Mouse (Mus musculus): ENCODE data around the gene Prkce.

The Prkce gene

GRCm38 (mm10) chr17:86441098-86441497, 273.5 kb downstream of the Prkce start:
- no peak for DNase-seq (ENCODE audit: low read depth in 2 of 2, low spot score in 2 of 2)

- DNase-seq (ENCODE audit: low read depth in 2 of 2, low spot score in 2 of 2): no peak
Measured at GRCm38 (mm10) chr17:86443886-86444285, 276.3 kb downstream of the Prkce start.

GRCm38 (mm10) chr17:86444578-86445419, 277.2 kb downstream of the Prkce start:
- DNase-seq (ENCODE audit: low read depth in 2 of 2, low spot score in 2 of 2): peak; percentile 88 to 95

- DNase-seq (ENCODE audit: low read depth in 2 of 2, low spot score in 2 of 2): no peak
Measured at GRCm38 (mm10) chr17:86445420-86445720, 277.8 kb downstream of the Prkce start.

DNA sequence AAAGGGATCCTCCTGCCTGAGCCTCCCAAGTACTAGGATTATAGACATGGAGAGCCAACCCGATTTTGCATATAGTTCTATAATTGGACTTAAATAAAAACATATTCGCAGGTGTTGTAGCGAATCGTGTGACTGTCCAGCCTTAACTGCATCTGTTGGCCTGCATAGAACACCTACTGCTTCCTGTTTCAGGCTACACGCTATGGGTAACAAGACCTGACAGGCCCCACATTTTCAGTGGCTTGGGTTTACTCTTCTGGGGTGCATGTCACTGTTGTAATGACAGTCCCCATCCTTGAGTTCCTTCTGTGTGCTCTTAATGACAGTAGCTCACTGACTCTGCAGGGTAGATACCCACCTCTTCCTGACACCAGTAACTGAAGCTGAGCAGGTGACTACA, 278.3 kb downstream of the Prkce start:
- no peak for DNase-seq (ENCODE audit: low read depth in 2 of 2, low spot score in 2 of 2)

DNA sequence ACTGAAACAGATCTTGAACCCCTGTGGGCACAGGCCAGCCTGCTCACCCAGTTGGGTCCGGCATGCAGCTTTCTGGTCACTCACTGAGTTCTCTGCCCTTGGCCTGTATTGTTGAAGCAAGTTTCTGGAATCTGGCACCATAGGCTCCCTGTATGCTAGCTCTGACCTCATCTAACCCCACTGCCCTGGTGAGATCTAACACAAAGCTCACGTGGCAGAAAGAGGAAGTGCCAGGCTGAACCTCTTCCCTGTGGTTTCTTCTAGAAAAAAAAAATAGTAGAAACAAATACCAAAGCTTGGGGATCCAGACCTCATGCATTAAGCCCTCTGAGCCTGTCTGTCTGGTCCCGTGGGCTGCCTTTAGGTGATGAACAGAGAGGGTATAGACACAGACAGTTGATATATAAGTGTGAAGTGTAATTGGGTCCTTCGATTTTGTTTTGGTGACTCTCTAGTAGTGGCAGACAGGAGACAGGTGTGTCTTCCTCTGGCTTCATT, 279.6 kb downstream of the Prkce start:
- peak in 1 of 2 experiments; percentile 24 for DNase-seq (ENCODE audit: low read depth in 2 of 2, low spot score in 2 of 2)

GRCm38 (mm10) chr17:86452934-86453333, 285.3 kb downstream of the Prkce start:
- no peak for DNase-seq (ENCODE audit: low read depth in 2 of 2, low spot score in 2 of 2)

- no peak for DNase-seq (ENCODE audit: low read depth in 2 of 2, low spot score in 2 of 2)
Measured at GRCm38 (mm10) chr17:86453673-86454350, 286.2 kb downstream of the Prkce start.

DNA sequence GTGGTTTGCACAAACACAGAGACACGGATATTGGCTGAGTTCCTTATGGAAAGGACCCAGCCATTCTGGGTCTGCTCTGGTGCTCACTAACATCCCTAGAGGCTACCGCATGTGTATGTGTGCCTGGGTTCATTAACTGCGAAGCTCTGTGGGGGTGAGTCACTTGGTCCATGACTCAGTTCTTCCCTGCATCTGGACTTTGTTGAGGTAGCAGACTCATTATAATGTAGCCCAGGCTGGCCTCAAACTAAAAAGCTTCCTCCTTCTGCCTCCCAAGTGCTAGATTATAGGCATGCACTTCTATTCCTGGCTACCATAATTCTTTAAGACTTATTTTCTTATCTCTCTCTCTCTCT, 286.7 kb downstream of the Prkce start:
- DNase-seq (ENCODE audit: low read depth in 2 of 2, low spot score in 2 of 2): no peak

GRCm38 (mm10) chr17:86456512-86456911, 288.9 kb downstream of the Prkce start:
- DNase-seq (ENCODE audit: low read depth in 2 of 2, low spot score in 2 of 2): no peak

DNA sequence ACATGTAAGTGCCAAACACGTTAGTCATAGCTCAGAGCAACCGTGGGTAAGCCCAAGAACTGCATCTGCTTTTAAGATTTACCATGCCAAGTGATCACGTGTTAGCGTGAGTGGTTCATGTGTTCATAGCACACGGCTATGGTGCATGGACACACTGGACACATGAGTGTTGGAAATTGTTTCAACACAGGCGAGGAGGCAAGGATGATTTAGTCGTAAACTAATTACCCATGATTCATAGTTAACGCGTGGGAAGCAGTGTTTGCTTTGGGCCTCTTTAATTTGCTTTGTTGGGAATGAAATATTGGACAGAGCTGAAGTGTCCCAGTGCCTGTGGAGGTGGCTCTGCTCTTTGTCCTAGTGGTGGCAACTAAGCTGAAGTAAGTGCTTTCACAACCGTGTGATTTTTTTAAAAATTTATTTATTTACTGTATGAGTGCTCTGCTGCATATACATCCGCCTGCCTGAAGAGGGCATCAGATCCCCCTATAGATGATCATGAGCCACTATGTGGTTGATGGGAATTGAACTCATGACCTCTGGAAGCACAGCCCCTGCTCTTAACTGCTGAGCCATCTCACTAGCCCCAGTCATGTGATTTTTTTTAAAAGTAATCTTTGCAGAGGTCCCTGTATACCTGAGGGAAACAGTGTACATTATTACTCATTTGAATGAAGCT, 290.9 kb downstream of the Prkce start:
- DNase-seq (ENCODE audit: low read depth in 2 of 2, low spot score in 2 of 2): no peak

GRCm38 (mm10) chr17:86460645-86461430, 293.3 kb downstream of the Prkce start:
- DNase-seq (ENCODE audit: low read depth in 2 of 2, low spot score in 2 of 2): no peak

GRCm38 (mm10) chr17:86463369-86463768, 295.8 kb downstream of the Prkce start:
- DNase-seq (ENCODE audit: low read depth in 2 of 2, low spot score in 2 of 2): no peak

DNA sequence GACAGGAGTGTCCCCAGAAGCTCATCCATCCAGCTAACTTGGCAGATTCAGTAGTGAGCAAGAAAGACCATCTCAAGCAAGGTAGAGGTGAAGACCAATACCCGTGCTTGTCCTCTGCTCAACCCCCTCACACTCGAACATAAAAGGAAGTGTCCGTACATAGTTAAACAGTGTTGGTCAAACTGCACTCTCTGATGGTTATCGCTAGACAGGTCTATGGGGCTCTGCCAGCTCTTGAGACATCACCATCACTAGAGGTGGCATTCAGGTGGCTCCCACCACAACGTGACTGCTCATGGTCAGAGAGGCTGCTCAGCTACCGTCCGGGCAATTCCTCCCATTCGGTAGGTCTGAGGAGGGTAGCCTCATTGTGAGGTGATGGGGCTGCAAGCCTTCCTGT, 296.6 kb downstream of the Prkce start:
- DNase-seq (ENCODE audit: low read depth in 2 of 2, low spot score in 2 of 2): no peak

- DNase-seq (ENCODE audit: low read depth in 2 of 2, low spot score in 2 of 2): no peak
Measured at GRCm38 (mm10) chr17:86464689-86465363, 297.2 kb downstream of the Prkce start.

GRCm38 (mm10) chr17:86465865-86466264, 298.3 kb downstream of the Prkce start:
- no peak for DNase-seq (ENCODE audit: low read depth in 2 of 2, low spot score in 2 of 2)

- no peak for DNase-seq (ENCODE audit: low read depth in 2 of 2, low spot score in 2 of 2)
Measured at GRCm38 (mm10) chr17:86466412-86466811, 298.8 kb downstream of the Prkce start.

DNA sequence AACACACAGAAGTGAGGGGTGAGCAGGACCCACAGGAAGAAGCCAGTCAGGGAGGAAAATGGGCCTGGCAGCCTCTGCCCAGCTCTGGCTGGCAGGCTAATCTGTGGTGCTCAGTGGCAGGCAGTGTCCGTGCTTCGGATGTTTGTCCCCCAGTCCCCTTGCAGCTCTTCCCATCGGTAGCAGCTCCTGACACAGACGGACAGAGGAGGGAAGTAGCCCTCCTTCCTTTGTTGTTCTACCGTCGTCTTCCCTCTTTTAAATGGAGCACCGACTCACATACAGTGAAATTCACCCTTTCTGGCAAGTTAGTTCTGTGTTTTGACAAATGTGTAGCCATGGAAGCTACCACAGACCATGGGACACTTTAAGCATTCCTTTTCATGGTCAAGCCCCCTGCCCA, 299.3 kb downstream of the Prkce start:
- no peak for DNase-seq (ENCODE audit: low read depth in 2 of 2, low spot score in 2 of 2)

DNA sequence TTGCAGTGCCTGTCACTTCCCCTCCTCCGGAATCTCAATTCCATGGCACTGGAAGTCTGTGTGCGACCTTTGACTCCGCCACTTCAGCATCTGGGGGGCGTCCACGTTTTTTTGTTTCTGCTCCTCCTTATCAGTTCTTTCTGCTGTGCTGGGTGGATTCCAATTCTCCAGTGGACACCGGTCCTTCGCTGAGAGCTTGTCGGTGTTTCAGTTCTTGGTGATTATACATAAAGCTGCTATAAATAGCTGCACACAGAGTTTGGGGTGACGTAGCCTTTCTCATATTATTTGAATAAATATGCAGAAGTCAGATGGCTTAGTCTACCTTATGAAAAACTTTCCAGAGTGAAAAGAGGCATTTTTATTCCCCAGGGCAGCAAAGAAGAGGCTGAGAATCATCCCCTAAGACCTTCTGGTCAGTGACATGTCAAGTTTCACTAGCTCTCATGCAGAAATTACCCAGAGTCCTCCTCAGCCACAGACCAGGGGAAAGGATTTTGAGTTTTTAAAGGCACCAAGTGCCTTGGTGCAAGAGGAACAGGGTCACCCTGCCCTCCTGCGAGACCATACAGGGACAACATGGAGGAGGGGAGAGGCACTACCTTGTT, 299.8 kb downstream of the Prkce start:
- DNase-seq (ENCODE audit: low read depth in 2 of 2, low spot score in 2 of 2): no peak

DNA sequence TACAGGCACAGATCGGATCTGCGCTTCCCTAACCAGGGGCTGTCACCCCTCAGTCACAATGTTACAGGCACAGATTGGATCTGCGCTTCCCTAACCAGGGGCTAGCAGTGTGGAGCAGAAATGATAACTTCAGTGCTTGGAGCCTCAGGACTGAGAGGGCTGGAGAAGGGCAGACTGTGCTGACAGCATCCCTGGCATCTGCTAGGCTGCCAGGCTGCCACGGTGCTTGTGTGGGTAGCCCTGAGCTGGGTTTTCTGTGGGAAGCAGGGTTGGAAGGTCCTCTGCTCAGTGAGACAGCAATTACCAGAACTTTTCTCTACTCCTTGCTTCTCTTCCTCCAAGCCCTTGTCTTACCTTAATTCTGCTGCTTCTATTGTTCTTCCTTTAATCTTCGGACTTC, 300.4 kb downstream of the Prkce start:
- no peak for DNase-seq (ENCODE audit: low read depth in 2 of 2, low spot score in 2 of 2)
